Mouse (Mus musculus): ENCODE data around the gene Socs5.

- TF ChIP-seq CTCF (conservative IDR thresholded peaks at IDR 0.05; ENCODE audit: insufficient read depth, insufficient read length, low read depth, low read length), result no peak
- no peak for TF ChIP-seq POLR2A (IDR thresholded peaks at IDR 0.05; ENCODE audit: low read depth, low read length)
Observed at GRCm38 (mm10) chr17:87178596-87179590, 71.4 kb downstream of the Socs5 start.
